22 mouse cellular contexts compared by ENCODE assay signal in the genomic region with DNA sequence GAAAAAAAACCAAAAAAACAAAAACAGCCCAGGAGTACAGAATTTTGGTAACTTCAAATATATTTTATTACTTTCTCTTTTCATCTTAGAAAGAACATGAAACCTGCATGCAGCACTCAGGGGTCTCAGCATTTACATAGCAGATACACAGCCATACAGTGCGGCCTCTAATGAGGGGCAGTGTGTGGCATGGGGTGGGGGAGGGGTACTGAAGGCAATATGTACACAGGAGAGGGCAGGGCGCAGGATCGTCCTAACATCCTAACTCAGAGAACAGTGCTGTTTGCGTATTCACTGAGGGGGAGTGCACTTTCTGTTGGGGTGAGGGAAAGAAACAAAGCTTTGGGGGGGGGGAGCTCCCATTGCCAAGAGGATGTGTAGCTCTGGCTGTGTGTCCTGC. TPM values are rescaled to one million over a fixed set of nuclear protein-coding genes. Genes with fewer than 3 reads are reported as not detected.
DNase-seq lines count a peak whose midpoint lies in the region; ATAC-seq and TF ChIP-seq lines count a peak whose summit lies in the region.
"Had no signal": no experiment of that assay in that cellular context is flagged by ENCODE, and none has a peak within 500 bp of the region (broad histone marks: within the 10 kb centered on the region; RNA-seq: fewer than 3 reads in every experiment).

No protein-coding gene starts in this region.

- H3K36me3 ChIP-seq in hindbrain, embryonic 12.5 days, result no peaks in the 10 kb centered on the region
- no peaks in the 10 kb centered on the region for H3K36me3 ChIP-seq in hindbrain, postnatal 0 days (ENCODE audit: insufficient read depth, low read length)
- H3K36me3 ChIP-seq in embryonic facial prominence, embryonic 15.5 days, result 0 out of 2 replicates have a peak, but pooled peaks cover 6% of the 10 kb centered on the region
- peaks cover 38% of the 10 kb centered on the region for H3K36me3 ChIP-seq in limb, embryonic 13.5 days
- H3K36me3 ChIP-seq: heart, embryonic 10.5 days; hindbrain, embryonic 15.5 days had no signal

- H3K4me3 ChIP-seq in hindbrain, embryonic 12.5 days, result no peak overlapping the region
- H3K4me3 ChIP-seq in hindbrain, postnatal 0 days (ENCODE audit: low read length), result no peak overlapping the region
- no peak overlapping the region for H3K4me3 ChIP-seq in embryonic facial prominence, embryonic 15.5 days (replicated peaks)
- H3K4me3 ChIP-seq in limb, embryonic 13.5 days, result no peak overlapping the region
- H3K4me3 ChIP-seq: forebrain, embryonic 13.5 days; heart, embryonic 10.5 days; hindbrain, embryonic 15.5 days had no signal

- H3K27me3 ChIP-seq in hindbrain, embryonic 12.5 days, result peaks cover 29% of the 10 kb centered on the region
- no peaks in the 10 kb centered on the region for H3K27me3 ChIP-seq in hindbrain, postnatal 0 days (ENCODE audit: insufficient read depth, low read length)
- peaks cover 17% of the 10 kb centered on the region for H3K27me3 ChIP-seq in embryonic facial prominence, embryonic 15.5 days
- peaks cover 16% of the 10 kb centered on the region for H3K27me3 ChIP-seq in limb, embryonic 13.5 days

- no peak for TF ChIP-seq CTCF in hindbrain, postnatal 0 days (IDR thresholded peaks at IDR 0.05; ENCODE audit: low read depth)

- DNase-seq in hindbrain, postnatal 0 days (ENCODE audit: low spot score), result no peak
- DNase-seq in lung, postnatal 4 days, result no peak
- no peak for DNase-seq in thymus, postnatal 4 days
- DNase-seq in Muller cell, postnatal 12 days (ENCODE audit: inconsistent ontology term), result no peak
- DNase-seq: adrenal gland, postnatal 14 days; cerebellum, adult 11-12 months; cerebellum, adult 9-10 months; cerebellum, postnatal 25 days; gastrocnemius, postnatal 10 days; heart, adult 18-20 months; heart, postnatal 10 days; heart, postnatal 4 days had no signal

- WGBS in hindbrain, embryonic 12.5 days, result 43% methylated on average over 4 of the region's 4 CpGs
- WGBS in hindbrain, postnatal 0 days, result 58% methylated on average over 4 of the region's 4 CpGs
- 40% methylated on average over 4 of the region's 4 CpGs for WGBS in embryonic facial prominence, embryonic 15.5 days
- 15% methylated on average over 4 of the region's 4 CpGs for WGBS in limb, embryonic 13.5 days

- ATAC-seq in hindbrain, embryonic 12.5 days (ENCODE audit: low FRiP score), result peak; percentile 61; the same call in 1 of the 2 replicates
- ATAC-seq in hindbrain, postnatal 0 days, result no peak
- no peak; the same call in 1 of the 2 replicates for ATAC-seq in embryonic facial prominence, embryonic 15.5 days (ENCODE audit: insufficient number of reproducible peaks, low FRiP score, low TSS enrichment, low read depth)
- no peak for ATAC-seq in limb, embryonic 13.5 days (ENCODE audit: low FRiP score, low read depth)
- ATAC-seq: forebrain, embryonic 13.5 days; inflammation-experienced regulatory T-cells, adult 6 months; intestine, postnatal 0 days had no signal

- H3K4me1 ChIP-seq in hindbrain, embryonic 12.5 days, result peaks cover 8% of the 10 kb centered on the region
- no peaks in the 10 kb centered on the region for H3K4me1 ChIP-seq in hindbrain, postnatal 0 days (ENCODE audit: insufficient read depth, low read length)
- peaks cover 15% of the 10 kb centered on the region for H3K4me1 ChIP-seq in embryonic facial prominence, embryonic 15.5 days
- H3K4me1 ChIP-seq in limb, embryonic 13.5 days, result peaks cover 55% of the 10 kb centered on the region
- H3K4me1 ChIP-seq: heart, embryonic 10.5 days had no signal

- peak overlapping the region; percentile 23; the same call in 1 of the 2 replicates for H3K9ac ChIP-seq in hindbrain, embryonic 12.5 days
- H3K9ac ChIP-seq in hindbrain, postnatal 0 days (replicated peaks; ENCODE audit: low read length), result no peak overlapping the region
- no peak overlapping the region for H3K9ac ChIP-seq in embryonic facial prominence, embryonic 15.5 days
- peak overlapping the region; percentile 46; the same call in 1 of the 2 replicates for H3K9ac ChIP-seq in limb, embryonic 13.5 days
- H3K9ac ChIP-seq: hindbrain, embryonic 15.5 days had no signal

- H3K9me3 ChIP-seq in hindbrain, embryonic 12.5 days (replicated peaks), result no peaks in the 10 kb centered on the region
- no peaks in the 10 kb centered on the region for H3K9me3 ChIP-seq in hindbrain, postnatal 0 days (ENCODE audit: low read length)
- no peaks in the 10 kb centered on the region for H3K9me3 ChIP-seq in embryonic facial prominence, embryonic 15.5 days (replicated peaks)
- no peaks in the 10 kb centered on the region for H3K9me3 ChIP-seq in limb, embryonic 13.5 days
- H3K9me3 ChIP-seq: forebrain, embryonic 13.5 days; hindbrain, embryonic 15.5 days had no signal

- no peak overlapping the region for H3K27ac ChIP-seq in hindbrain, embryonic 12.5 days
- no peak overlapping the region for H3K27ac ChIP-seq in hindbrain, postnatal 0 days
- H3K27ac ChIP-seq in embryonic facial prominence, embryonic 15.5 days (replicated peaks), result 0 out of 2 replicates have a peak overlapping the region, but pooled peaks have one; percentile 17
- H3K27ac ChIP-seq in limb, embryonic 13.5 days, result peak overlapping the region; percentile 87
- H3K27ac ChIP-seq: forebrain, embryonic 13.5 days; heart, embryonic 10.5 days; hindbrain, embryonic 15.5 days had no signal

- no peak overlapping the region; the same call in 1 of the 2 replicates for H3K4me2 ChIP-seq in hindbrain, embryonic 12.5 days (replicated peaks)
- no peak overlapping the region for H3K4me2 ChIP-seq in hindbrain, postnatal 0 days (ENCODE audit: low read depth, low read length)
- H3K4me2 ChIP-seq in embryonic facial prominence, embryonic 15.5 days (replicated peaks), result no peak overlapping the region
- peak overlapping the region; percentile 48 for H3K4me2 ChIP-seq in limb, embryonic 13.5 days (replicated peaks)
- H3K4me2 ChIP-seq: forebrain, embryonic 13.5 days; hindbrain, embryonic 15.5 days had no signal

RNA-seq across cellular contexts. Expression of a gene that starts 7.8 kb away (rescaled TPM):
- polyA plus RNA-seq in hindbrain, embryonic 12.5 days (2016; fragmentation: Nextera tagmentation; extraction: Ambion mirVana), result 72.3 and 90.1 TPM in 2 replicates
- 17.5 and 20.2 TPM in 2 replicates for total RNA-seq in hindbrain, postnatal 0 days (2014; rRNA removed)
- polyA plus RNA-seq in hindbrain, postnatal 0 days (2015; fragmentation: Nextera tagmentation; extraction: Ambion mirVana), result 19.2 and 19.9 TPM in 2 replicates
- 459 and 487 TPM in 2 replicates for polyA plus RNA-seq in embryonic facial prominence, embryonic 15.5 days (2015; fragmentation: Nextera tagmentation; extraction: Ambion mirVana)
- polyA plus RNA-seq in limb, embryonic 13.5 days (2015; fragmentation: Nextera tagmentation; extraction: Ambion mirVana), result 497 and 573 TPM in 2 replicates
- polyA plus RNA-seq: inflammation-experienced regulatory T-cells, adult 6 months had no signal

RNA-seq across cellular contexts. Expression of a gene that starts 36.6 kb away (rescaled TPM):
- 18.2 and 21.7 TPM in 2 replicates for polyA plus RNA-seq in hindbrain, embryonic 12.5 days (2016; fragmentation: Nextera tagmentation; extraction: Ambion mirVana)
- total RNA-seq in hindbrain, postnatal 0 days (2014; rRNA removed), result 0.14 and 0.42 TPM in 2 replicates
- polyA plus RNA-seq in hindbrain, postnatal 0 days (2015; fragmentation: Nextera tagmentation; extraction: Ambion mirVana), result 0.10 and 0.30 TPM in 2 replicates
- 1.8 and 3.1 TPM in 2 replicates for polyA plus RNA-seq in embryonic facial prominence, embryonic 15.5 days (2015; fragmentation: Nextera tagmentation; extraction: Ambion mirVana)
- polyA plus RNA-seq in limb, embryonic 13.5 days (2015; fragmentation: Nextera tagmentation; extraction: Ambion mirVana), result not detected in 2 replicates
- total RNA-seq: adrenal gland, postnatal 14 days; gastrocnemius, postnatal 10 days; gastrocnemius, postnatal 4 days; heart, adult 18-20 months; heart, postnatal 10 days; heart, postnatal 4 days had no signal
- polyA plus RNA-seq: heart, embryonic 14.5 days; inflammation-experienced regulatory T-cells, adult 6 months; intestine, postnatal 0 days had no signal

Comparison
In these comparisons a context has a peak if more than half of its experiments do, and no peak if none do; other contexts are left out.
1. H3K9ac ChIP-seq: peak in hindbrain, embryonic 12.5 days (single experiment) and limb, embryonic 13.5 days (single experiment); none in hindbrain, postnatal 0 days (single experiment) and embryonic facial prominence, embryonic 15.5 days (single experiment).
2. H3K27ac ChIP-seq: peak in embryonic facial prominence, embryonic 15.5 days (single experiment) and limb, embryonic 13.5 days (single experiment); none in hindbrain, embryonic 12.5 days (single experiment) and hindbrain, postnatal 0 days (single experiment).